Mouse (Mus musculus) limb, embryonic 11.5 days (tissue): ENCODE data around the gene Asmt. TPM values are rescaled to one million over a fixed set of nuclear protein-coding genes. Genes with fewer than 3 reads are reported as not detected.

Source experiments
- ATAC-seq: fragments of 200-750 bp; cut with Nextera tagmentation; 2 replicates; pipeline ENCODE4 v1.8.0; 2017; ENCODE audit warnings: low read depth; ENCODE audit not compliant: insufficient number of reproducible peaks, low FRiP score, low TSS enrichment
- DNase-seq: peaks from one replicate; pipeline ENCODE4 v3.0.0-alpha.2; 2015; ENCODE audit warnings: low spot score
- H3K27ac ChIP-seq: fragments of 300-500 bp; sonication (generic); replicated peaks from 2 replicates; pipeline ENCODE4 v1.5.1; 2014; ENCODE audit warnings: low read depth, mild to moderate bottlenecking, low read length
- H3K27me3 ChIP-seq: fragments of 300-500 bp; sonication (generic); 2 replicates; pipeline ENCODE4 v1.6.1; 2014; ENCODE audit warnings: mild to moderate bottlenecking, low read length, mixed read lengths; ENCODE audit not compliant: control insufficient read depth, insufficient read depth
- H3K36me3 ChIP-seq: fragments of 300-500 bp; sonication (generic); 2 replicates; pipeline ENCODE4 v1.6.1; 2014; ENCODE audit warnings: mild to moderate bottlenecking, low read length, moderate library complexity, mixed read lengths; ENCODE audit not compliant: control insufficient read depth, insufficient read depth
- H3K4me1 ChIP-seq: fragments of 300-500 bp; sonication (generic); 2 replicates; pipeline ENCODE4 v1.6.1; 2014; ENCODE audit warnings: low read length, mixed read lengths; ENCODE audit not compliant: control insufficient read depth, insufficient read depth
- H3K4me2 ChIP-seq: fragments of 300-500 bp; sonication (generic); 2 replicates; pipeline ENCODE4 v1.6.1; 2014; ENCODE audit warnings: low read depth, mild to moderate bottlenecking, moderate library complexity; ENCODE audit not compliant: severe bottlenecking
- H3K4me3 ChIP-seq: fragments of 300-500 bp; sonication (generic); 2 replicates; pipeline ENCODE4 v1.5.1; 2014; ENCODE audit warnings: low read depth, low read length
- H3K9ac ChIP-seq: fragments of 300-500 bp; sonication (generic); 2 replicates; pipeline ENCODE4 v1.6.1; 2014; ENCODE audit warnings: mild to moderate bottlenecking, low read length
- H3K9me3 ChIP-seq: fragments of 300-500 bp; sonication (generic); 2 replicates; pipeline ENCODE4 v1.6.1; 2016; ENCODE audit warnings: low read length; ENCODE audit not compliant: control insufficient read depth
- WGBS: fragments of 180-500 bp; shearing (Covaris S2); extraction: QIAGEN DNeasy Blood & Tissue Kit; methylation state at CpG from one replicate; pipeline ENCODE4 v1.1.7; 2014; 5-methylcytosine and 5-hydroxymethylcytosine counted together
- polyA plus RNA-seq: library from polyadenylated mRNA; unstranded; fragments of >200 nt; fragmentation: Nextera tagmentation; extraction: Ambion mirVana; gene quantifications from 2 replicates; pipeline ENCODE4 v1.2.1, GENCODE M21; 2014

Asmt gene
- not detected in 2 replicates for polyA plus RNA-seq

DNA sequence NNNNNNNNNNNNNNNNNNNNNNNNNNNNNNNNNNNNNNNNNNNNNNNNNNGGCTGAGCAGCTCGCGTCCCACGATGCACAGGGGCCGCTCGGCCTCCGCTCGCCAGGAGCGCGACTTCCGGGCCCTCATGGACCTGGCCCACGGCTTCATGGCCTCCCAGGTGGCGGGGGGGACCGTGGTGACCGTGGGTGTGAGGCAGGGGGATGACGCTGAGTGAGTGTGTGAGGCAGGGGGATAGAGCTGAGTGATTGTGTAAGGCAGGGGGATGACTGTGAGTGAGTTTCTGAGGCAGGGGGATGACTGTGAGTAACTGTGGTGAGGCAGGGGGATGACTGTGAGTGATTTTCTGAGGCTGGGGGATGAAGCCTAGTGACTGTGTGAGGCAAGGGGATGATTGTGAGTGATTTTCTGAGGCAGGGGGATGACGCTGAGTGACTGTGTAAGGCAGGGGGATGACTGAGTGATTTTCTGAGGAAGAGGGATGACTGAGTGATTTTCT, at the start of gene Asmt:
Gene Asmt, plus strand, starts transcription at position 51 of the 499 bp plus-strand sequence.
- H3K36me3 ChIP-seq: peaks cover 11% of the 10 kb centered on the region; the same call in 1 of the 2 replicates
- no peak within 1 kb of the TSS for H3K9ac ChIP-seq
- H3K27ac ChIP-seq: no peak within 1 kb of the TSS
- 93% methylated on average over 14 of the region's 16 CpGs for WGBS
- H3K4me2 ChIP-seq: no peak within 1 kb of the TSS
- H3K27me3 ChIP-seq: no peaks in the 10 kb centered on the region
- H3K9me3 ChIP-seq: peaks cover 48% of the 10 kb centered on the region
- no peak within 1 kb of the TSS for H3K4me3 ChIP-seq
- ATAC-seq (peak; percentile 68; the same call in 1 of the 2 replicates), DNase-seq (no peak)
- no peaks in the 10 kb centered on the region for H3K4me1 ChIP-seq

DNA sequence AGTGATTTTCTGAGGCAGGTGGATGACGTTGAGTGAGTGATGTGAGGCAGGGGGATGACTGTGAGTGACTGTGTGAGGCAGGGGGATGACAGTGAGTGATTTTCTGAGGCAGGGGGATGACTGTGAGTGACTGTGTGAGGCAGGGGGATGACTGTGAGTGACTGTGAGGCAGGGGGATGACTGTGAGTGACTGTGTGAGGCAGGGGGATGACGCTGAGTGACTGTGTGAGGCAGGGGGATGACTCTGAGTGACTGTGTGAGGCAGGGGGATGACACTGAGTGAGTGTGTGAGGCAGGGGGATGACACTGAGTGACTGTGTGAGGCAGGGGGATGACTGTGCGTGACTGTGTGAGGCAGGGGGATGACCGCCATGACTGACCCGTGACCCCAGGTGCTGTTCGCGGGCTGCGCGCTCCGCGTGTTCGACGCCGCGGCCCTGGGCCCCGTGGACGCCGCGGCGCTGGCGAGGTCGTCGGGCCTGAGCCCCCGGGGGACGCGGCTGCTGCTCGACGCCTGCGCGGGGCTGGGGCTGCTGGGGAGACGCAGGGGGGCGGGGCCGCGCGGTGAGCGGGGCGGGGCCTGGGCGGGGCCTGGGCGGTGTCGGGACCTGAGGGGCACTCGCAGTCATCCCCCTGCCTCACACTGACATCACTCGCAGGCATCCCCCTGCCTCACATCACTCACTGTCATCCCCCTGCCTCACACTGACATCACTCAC, 948 bp downstream of the Asmt start:
- peak; percentile 84 for ATAC-seq
- 78% methylated on average over 40 of the region's 42 CpGs for WGBS
- no peak overlapping the region for H3K9ac ChIP-seq
- DNase-seq: no peak
- H3K36me3 ChIP-seq: peaks cover 11% of the 10 kb centered on the region; the same call in 1 of the 2 replicates
- no peak overlapping the region for H3K4me3 ChIP-seq
- H3K27me3 ChIP-seq: no peaks in the 10 kb centered on the region
- H3K9me3 ChIP-seq: peaks cover 50% of the 10 kb centered on the region
- H3K4me2 ChIP-seq: no peak overlapping the region
- H3K27ac ChIP-seq: no peak overlapping the region
- H3K4me1 ChIP-seq: no peaks in the 10 kb centered on the region

DNA sequence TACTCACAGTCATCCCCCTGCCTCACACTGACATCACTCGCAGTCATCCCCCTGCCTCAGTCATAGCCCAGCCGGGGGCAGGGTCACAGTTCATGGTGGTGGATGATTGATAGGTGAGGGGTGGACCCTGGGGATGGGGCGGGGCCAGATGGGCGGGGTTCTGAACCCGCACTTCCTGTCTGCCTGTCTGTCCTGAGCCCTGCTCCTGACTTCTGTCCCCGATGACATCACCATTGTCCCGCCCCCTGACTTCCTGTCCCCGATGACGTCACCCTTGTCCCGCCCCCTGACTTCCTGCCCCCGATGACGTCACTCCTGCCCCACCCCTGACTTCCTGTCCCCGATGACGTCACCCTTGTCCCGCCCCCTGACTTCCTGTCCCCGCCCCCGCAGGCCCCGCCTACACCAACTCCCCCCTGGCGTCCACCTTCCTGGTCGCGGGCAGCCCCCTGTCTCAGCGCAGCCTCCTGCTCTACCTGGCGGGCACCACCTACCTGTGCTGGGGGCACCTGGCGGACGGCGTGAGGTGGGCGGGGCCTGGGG, 1.9 kb downstream of the Asmt start:
- no peak for DNase-seq

DNA sequence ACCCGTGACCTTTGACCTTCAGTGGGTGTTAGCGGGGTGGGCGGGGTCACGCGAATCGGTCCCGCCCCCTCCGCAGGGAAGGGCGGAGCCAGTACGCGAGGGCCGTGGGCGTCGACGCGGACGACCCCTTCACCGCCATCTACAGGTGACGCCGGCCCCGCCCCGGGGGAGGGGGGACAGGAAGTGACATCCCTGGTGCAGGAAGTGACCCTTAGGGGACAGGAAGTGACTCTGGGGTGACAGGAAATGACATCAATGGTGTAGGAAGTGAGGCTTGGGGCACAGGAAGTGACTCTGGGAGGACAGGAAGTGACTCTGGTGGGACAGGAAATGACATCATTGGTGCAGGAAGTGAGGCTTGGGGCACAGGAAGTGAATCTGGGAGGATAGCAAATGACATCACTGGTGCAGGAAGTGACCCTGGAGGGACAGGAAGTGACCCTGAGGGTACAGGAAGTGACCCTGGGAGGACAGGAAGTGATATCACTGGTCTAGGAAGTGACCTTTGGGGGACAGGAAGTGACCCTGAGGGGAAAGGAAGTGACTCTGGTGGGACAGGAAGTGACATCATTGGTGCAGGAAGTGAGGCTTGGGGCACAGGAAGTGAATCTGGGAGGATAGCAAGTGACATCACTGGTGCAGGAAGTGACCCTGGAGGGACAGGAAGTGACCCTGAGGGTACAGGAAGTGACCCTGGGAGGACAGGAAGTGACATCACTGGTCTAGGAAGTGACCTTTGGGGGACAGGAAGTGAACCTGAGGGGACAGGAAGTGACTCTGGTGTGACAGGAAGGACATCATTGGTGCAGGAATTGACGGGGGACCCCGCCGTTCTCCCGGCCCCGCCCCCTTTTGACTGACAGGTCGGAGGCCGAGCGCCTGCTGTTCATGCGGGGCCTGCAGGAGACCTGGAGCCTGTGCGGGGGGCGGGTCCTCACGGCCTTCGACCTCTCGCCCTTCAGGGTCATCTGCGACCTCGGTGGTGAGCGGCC, 2.7 kb downstream of the Asmt start:
- Histone ChIP-seq H3K4me1 (no peaks in the 10 kb centered on the region), H3K27me3 (no peaks in the 10 kb centered on the region), H3K4me3 (no peak overlapping the region), H3K27ac (no peak overlapping the region), H3K9me3 (peaks cover 50% of the 10 kb centered on the region), H3K36me3 (peaks cover 11% of the 10 kb centered on the region; the same call in 1 of the 2 replicates), H3K9ac (no peak overlapping the region), H3K4me2 (no peak overlapping the region)
- ATAC-seq: peak; percentile 53; the same call in 1 of the 2 replicates
- 86% methylated on average over 35 of the region's 39 CpGs for WGBS
- no peak for DNase-seq

More for the DNA sequence above, 1.9 kb downstream of the Asmt start:
- no peaks in the 10 kb centered on the region for H3K27me3 ChIP-seq
- peaks cover 11% of the 10 kb centered on the region; the same call in 1 of the 2 replicates for H3K36me3 ChIP-seq
- WGBS: 81% methylated on average over 22 of the region's 27 CpGs
- no peak overlapping the region for H3K4me3 ChIP-seq
- peaks cover 50% of the 10 kb centered on the region for H3K9me3 ChIP-seq
- H3K9ac ChIP-seq: no peak overlapping the region
- no peak overlapping the region for H3K4me2 ChIP-seq
- no peak overlapping the region for H3K27ac ChIP-seq
- ATAC-seq: peak; percentile 83
- H3K4me1 ChIP-seq: no peaks in the 10 kb centered on the region

DNA sequence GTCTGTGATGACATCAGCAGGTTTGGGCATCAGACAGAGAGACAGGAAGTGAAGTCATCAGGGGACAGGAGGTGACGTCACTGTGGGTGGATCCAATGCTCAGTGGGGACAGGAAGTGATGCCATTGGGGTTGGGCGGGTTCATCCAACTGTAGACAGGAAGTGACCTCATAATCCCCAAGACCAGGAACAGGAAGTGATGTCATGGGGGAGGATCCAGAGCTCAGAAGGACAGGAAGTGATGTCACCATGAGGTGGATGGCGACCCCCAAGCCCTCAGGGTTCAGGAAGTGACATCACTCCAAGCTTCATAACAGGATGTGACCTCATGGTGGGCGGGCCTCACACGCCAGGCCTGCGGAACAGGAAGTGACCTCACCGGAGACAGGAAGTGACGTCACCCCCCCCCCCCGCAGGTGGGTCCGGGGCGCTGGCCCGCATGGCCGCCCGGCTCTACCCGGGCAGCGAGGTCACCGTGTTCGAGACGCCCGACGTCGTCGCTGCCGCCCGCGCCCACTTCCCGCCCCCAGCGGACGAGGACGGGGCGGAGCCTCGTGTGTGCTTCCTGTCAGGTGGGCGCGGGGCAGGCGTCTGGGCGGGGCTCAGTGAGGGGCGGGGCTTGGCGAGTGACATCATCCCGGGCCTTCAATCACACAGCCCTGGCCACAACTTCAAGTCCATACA, 3.6 kb downstream of the Asmt start:
- Histone ChIP-seq H3K27ac (no peak overlapping the region), H3K4me2 (no peak overlapping the region), H3K4me1 (no peaks in the 10 kb centered on the region), H3K27me3 (no peaks in the 10 kb centered on the region), H3K9ac (no peak overlapping the region), H3K9me3 (peaks cover 50% of the 10 kb centered on the region), H3K4me3 (no peak overlapping the region), H3K36me3 (peaks cover 11% of the 10 kb centered on the region; the same call in 1 of the 2 replicates)
- WGBS: 96% methylated on average over 35 of the region's 39 CpGs
- ATAC-seq: peak; percentile 18; the same call in 1 of the 2 replicates
- DNase-seq: no peak

DNA sequence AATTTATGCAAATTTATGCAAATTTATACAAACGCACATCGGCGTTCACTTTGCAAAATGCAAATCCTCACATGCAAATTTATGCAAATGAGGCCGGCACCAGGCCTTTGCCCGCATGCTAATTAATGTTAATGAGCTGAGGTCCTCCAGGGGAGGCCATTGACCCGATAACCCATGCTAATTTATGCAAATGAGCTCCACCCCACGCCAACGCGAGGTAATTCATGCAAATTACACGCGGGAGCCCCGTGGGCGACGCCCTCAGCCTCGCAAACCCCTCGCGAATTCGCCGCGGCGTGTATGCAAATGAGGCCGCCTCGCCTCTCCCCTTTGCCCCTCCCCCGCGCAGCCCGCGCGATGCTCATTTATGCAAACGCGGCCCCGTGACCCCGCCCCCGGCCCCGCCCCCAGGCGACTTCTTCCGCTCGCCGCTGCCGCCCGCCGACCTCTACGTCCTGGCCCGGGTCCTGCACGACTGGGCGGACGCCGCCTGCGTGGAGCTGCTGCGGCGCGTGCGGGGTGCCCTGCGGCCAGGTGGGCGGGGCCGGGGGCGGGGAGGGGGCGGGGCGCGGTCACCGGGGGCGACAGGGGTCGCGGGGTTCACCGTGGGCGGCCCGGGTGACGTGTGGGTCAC, 4.3 kb downstream of the Asmt start:
- Histone ChIP-seq H3K9ac (no peak overlapping the region), H3K4me1 (no peaks in the 10 kb centered on the region), H3K9me3 (peaks cover 50% of the 10 kb centered on the region), H3K4me3 (no peak overlapping the region), H3K36me3 (peaks cover 11% of the 10 kb centered on the region; the same call in 1 of the 2 replicates), H3K4me2 (no peak overlapping the region), H3K27me3 (no peaks in the 10 kb centered on the region), H3K27ac (no peak overlapping the region)
- ATAC-seq: peak; percentile 18; the same call in 1 of the 2 replicates
- no peak for DNase-seq
- WGBS: 95% methylated on average over 58 of the region's 67 CpGs

DNA sequence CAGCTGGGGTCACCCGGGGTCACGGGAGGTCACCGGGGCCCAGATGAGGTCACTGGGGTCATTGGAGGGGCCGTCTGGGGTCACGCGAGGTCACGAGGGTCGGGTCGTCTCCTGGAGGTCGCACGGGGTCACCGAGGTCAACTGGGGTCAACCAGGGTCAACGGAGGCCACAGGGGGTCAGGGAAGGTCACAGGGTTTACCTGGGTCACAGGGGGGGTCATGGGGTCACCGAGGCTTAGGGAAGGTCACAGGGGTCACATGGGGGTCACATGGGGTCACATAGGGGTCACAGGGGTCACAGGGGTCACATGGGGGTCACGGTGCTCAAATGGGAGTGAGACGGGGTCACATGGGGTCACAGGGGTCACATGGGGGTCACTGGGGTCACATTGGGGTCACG, 4.8 kb downstream of the Asmt start:
- Histone ChIP-seq H3K9ac (no peak overlapping the region), H3K36me3 (peaks cover 11% of the 10 kb centered on the region; the same call in 1 of the 2 replicates), H3K27ac (no peak overlapping the region), H3K4me1 (no peaks in the 10 kb centered on the region), H3K4me3 (no peak overlapping the region), H3K27me3 (no peaks in the 10 kb centered on the region), H3K9me3 (peaks cover 50% of the 10 kb centered on the region), H3K4me2 (no peak overlapping the region)
- ATAC-seq (no peak), DNase-seq (no peak)
- WGBS: 93% methylated on average over 13 of the region's 17 CpGs
